Comparison of ENCODE assay signal across 8 mouse cellular contexts in genomic region chr8:12502321-12502775, GRCm38 (mm10).
DNase-seq lines count a peak whose midpoint lies in the region; ATAC-seq and TF ChIP-seq lines count a peak whose summit lies in the region.

No protein-coding gene starts in this region.

- H3K27ac ChIP-seq in liver, embryonic 11.5 days (ENCODE audit: low read depth, low read length): no peak overlapping the region
- H3K27ac ChIP-seq in liver, postnatal 0 days (ENCODE audit: low read depth): no peak overlapping the region
- peak overlapping the region; percentile 74 for H3K27ac ChIP-seq in forebrain, embryonic 15.5 days (replicated peaks)

- WGBS in liver, embryonic 11.5 days: 1% methylated on average over 22 of the region's 22 CpGs
- WGBS in liver, postnatal 0 days (ENCODE audit: insufficient replicate concordance): 2% methylated on average over 22 of the region's 22 CpGs
- under 1% methylated on average over 22 of the region's 22 CpGs for WGBS in forebrain, embryonic 15.5 days

- no peaks in the 10 kb centered on the region for H3K9me3 ChIP-seq in liver, embryonic 11.5 days (ENCODE audit: control insufficient read depth, low read length)
- H3K9me3 ChIP-seq in liver, postnatal 0 days (ENCODE audit: low read length): no peaks in the 10 kb centered on the region
- no peaks in the 10 kb centered on the region for H3K9me3 ChIP-seq in forebrain, embryonic 15.5 days

- H3K27me3 ChIP-seq in liver, embryonic 11.5 days (replicated peaks; ENCODE audit: control insufficient read depth, insufficient read depth, low read length): peaks cover 81% of the 10 kb centered on the region
- H3K27me3 ChIP-seq in liver, postnatal 0 days (ENCODE audit: insufficient read depth, low read length): peaks cover 64% of the 10 kb centered on the region
- no peaks in the 10 kb centered on the region for H3K27me3 ChIP-seq in forebrain, embryonic 15.5 days

- H3K9ac ChIP-seq in liver, embryonic 11.5 days (ENCODE audit: low read depth, low read length): no peak overlapping the region
- no peak overlapping the region for H3K9ac ChIP-seq in liver, postnatal 0 days (replicated peaks)
- H3K9ac ChIP-seq in forebrain, embryonic 15.5 days (replicated peaks): peak overlapping the region; percentile 30; the same call in 1 of the 2 replicates

- no peak overlapping the region for H3K4me3 ChIP-seq in liver, embryonic 11.5 days (ENCODE audit: low read depth, low read length)
- no peak overlapping the region for H3K4me3 ChIP-seq in liver, postnatal 0 days (ENCODE audit: low read depth, low read length)
- peak overlapping the region; percentile 33 for H3K4me3 ChIP-seq in forebrain, embryonic 15.5 days

- DNase-seq in liver, embryonic 11.5 days (ENCODE audit: low spot score): no peak
- DNase-seq in liver, postnatal 0 days: no peak
- peak; percentile 26 to 36 for DNase-seq in lung, adult 18-20 months
- peak; percentile 66 for DNase-seq in retina, postnatal 1 day
- DNase-seq in gastrocnemius, adult 8-10 months (ENCODE audit: low spot score in 2 of 2): no peak
- no peak for DNase-seq in adrenal gland, adult 2 months
- no peak for DNase-seq in testis, postnatal 10 days (ENCODE audit: low spot score)

- no peak for TF ChIP-seq CTCF in liver, postnatal 0 days (IDR thresholded peaks at IDR 0.05; ENCODE audit: low read depth)

- H3K4me1 ChIP-seq in liver, embryonic 11.5 days (replicated peaks; ENCODE audit: control insufficient read depth, insufficient read depth, low read length): no peaks in the 10 kb centered on the region
- H3K4me1 ChIP-seq in liver, postnatal 0 days (ENCODE audit: insufficient read depth): no peaks in the 10 kb centered on the region
- H3K4me1 ChIP-seq in forebrain, embryonic 15.5 days: peaks cover 51% of the 10 kb centered on the region

- H3K4me2 ChIP-seq in liver, embryonic 11.5 days: peak overlapping the region; percentile 33
- no peak overlapping the region for H3K4me2 ChIP-seq in liver, postnatal 0 days (ENCODE audit: low read depth, low read length)
- peak overlapping the region; percentile 57 for H3K4me2 ChIP-seq in forebrain, embryonic 15.5 days (replicated peaks)

- no peaks in the 10 kb centered on the region for H3K36me3 ChIP-seq in liver, embryonic 11.5 days (ENCODE audit: control insufficient read depth, insufficient read depth, low read length)
- H3K36me3 ChIP-seq in liver, postnatal 0 days (replicated peaks; ENCODE audit: insufficient read depth, low read length): no peaks in the 10 kb centered on the region
- no peaks in the 10 kb centered on the region for H3K36me3 ChIP-seq in forebrain, embryonic 15.5 days

- TF ChIP-seq EP300 in liver, postnatal 0 days (IDR thresholded peaks at IDR 0.05; ENCODE audit: low read depth): no peak

- no peak for ATAC-seq in liver, embryonic 11.5 days (replicated peaks; ENCODE audit: low FRiP score)
- no peak for ATAC-seq in liver, postnatal 0 days
- ATAC-seq in forebrain, embryonic 15.5 days (replicated peaks): peak; percentile 87

Comparison
In these comparisons a context has a peak if more than half of its experiments do, and no peak if none do; other contexts are left out.
1. DNase-seq: peak in lung, adult 18-20 months (2 of 2) and retina, postnatal 1 day (single experiment); none in liver, embryonic 11.5 days (single experiment), liver, postnatal 0 days (single experiment), gastrocnemius, adult 8-10 months (0 of 2), adrenal gland, adult 2 months (single experiment) and testis, postnatal 10 days (single experiment).